In genomic region chr19:44106831-44107660, GRCm38 (mm10) we compare ENCODE assay signal across 7 mouse cellular contexts. TPM values are rescaled to one million over a fixed set of nuclear protein-coding genes. Genes with fewer than 3 reads are reported as not detected.
A peak's percentile ranks its signal among the peaks of the same experiment; 100 is the strongest.
DNase-seq lines count a peak whose midpoint lies in the region; ATAC-seq lines count a peak whose summit lies in the region.

Gene Chuk (minus strand): TSS chr19:44107480.

- peak within 1 kb of the TSS; percentile 90 for H3K9ac ChIP-seq in embryonic facial prominence, embryonic 12.5 days
- H3K9ac ChIP-seq in limb, embryonic 11.5 days (ENCODE audit: low read length), result peak within 1 kb of the TSS; percentile 88
- H3K9ac ChIP-seq in midbrain, embryonic 14.5 days (replicated peaks; ENCODE audit: low read length), result peak within 1 kb of the TSS; percentile 90

- 1% methylated on average over 66 of the region's 67 CpGs for WGBS in embryonic facial prominence, embryonic 12.5 days
- WGBS in limb, embryonic 11.5 days, result 3% methylated on average over 53 of the region's 67 CpGs
- 1% methylated on average over 66 of the region's 67 CpGs for WGBS in midbrain, embryonic 14.5 days

- H3K4me3 ChIP-seq in embryonic facial prominence, embryonic 12.5 days, result peak within 1 kb of the TSS; percentile 91
- H3K4me3 ChIP-seq in limb, embryonic 11.5 days (ENCODE audit: low read depth, low read length), result peak within 1 kb of the TSS; percentile 97
- H3K4me3 ChIP-seq in midbrain, embryonic 14.5 days (replicated peaks; ENCODE audit: low read depth, low read length), result peak within 1 kb of the TSS; percentile 85

- H3K9me3 ChIP-seq in embryonic facial prominence, embryonic 12.5 days, result no peaks in the 10 kb centered on the region
- no peaks in the 10 kb centered on the region for H3K9me3 ChIP-seq in limb, embryonic 11.5 days (ENCODE audit: control insufficient read depth, low read length)
- H3K9me3 ChIP-seq in midbrain, embryonic 14.5 days (ENCODE audit: control insufficient read depth, low read length), result no peaks in the 10 kb centered on the region

- H3K36me3 ChIP-seq in embryonic facial prominence, embryonic 12.5 days, result peaks cover 21% of the 10 kb centered on the region
- peaks cover 2% of the 10 kb centered on the region; the same call in 1 of the 2 replicates for H3K36me3 ChIP-seq in limb, embryonic 11.5 days (ENCODE audit: control insufficient read depth, insufficient read depth, low read length)
- H3K36me3 ChIP-seq in midbrain, embryonic 14.5 days (ENCODE audit: control insufficient read depth, insufficient read depth, low read length), result peaks cover 21% of the 10 kb centered on the region

- peak; percentile 95 for ATAC-seq in embryonic facial prominence, embryonic 12.5 days (ENCODE audit: insufficient number of reproducible peaks, insufficient read depth, low FRiP score, low TSS enrichment)
- ATAC-seq in limb, embryonic 11.5 days (ENCODE audit: insufficient number of reproducible peaks, low FRiP score, low TSS enrichment, low read depth), result peak; percentile 98
- peak; percentile 99 for ATAC-seq in midbrain, embryonic 14.5 days (ENCODE audit: low FRiP score, low TSS enrichment)

- no peaks in the 10 kb centered on the region for H3K27me3 ChIP-seq in embryonic facial prominence, embryonic 12.5 days
- no peaks in the 10 kb centered on the region for H3K27me3 ChIP-seq in limb, embryonic 11.5 days (ENCODE audit: control insufficient read depth, insufficient read depth, low read length)
- no peaks in the 10 kb centered on the region for H3K27me3 ChIP-seq in midbrain, embryonic 14.5 days (ENCODE audit: control insufficient read depth, insufficient read depth, low read length)

- H3K4me1 ChIP-seq in embryonic facial prominence, embryonic 12.5 days, result peaks cover 11% of the 10 kb centered on the region
- H3K4me1 ChIP-seq in limb, embryonic 11.5 days (ENCODE audit: control insufficient read depth, insufficient read depth, low read length), result peaks cover 2% of the 10 kb centered on the region; the same call in 1 of the 2 replicates
- H3K4me1 ChIP-seq in midbrain, embryonic 14.5 days (ENCODE audit: control insufficient read depth, insufficient read depth, low read length), result peaks cover 15% of the 10 kb centered on the region

- DNase-seq in adrenal gland, postnatal 25 days, result peak; percentile 97
- peak; percentile 99 for DNase-seq in heart, adult 11 months
- DNase-seq in kidney, adult 18-20 months, result peak; percentile 96
- DNase-seq in limb, embryonic 11.5 days (ENCODE audit: low spot score), result peak; percentile 98
- DNase-seq in midbrain, embryonic 14.5 days, result peak; percentile 100
- peak; percentile 84 to 91 for DNase-seq in spleen, adult 18-20 months

- peak within 1 kb of the TSS; percentile 18; the same call in 1 of the 2 replicates for H3K27ac ChIP-seq in embryonic facial prominence, embryonic 12.5 days
- no peak within 1 kb of the TSS for H3K27ac ChIP-seq in limb, embryonic 11.5 days (replicated peaks; ENCODE audit: low read depth, low read length)
- peak within 1 kb of the TSS; percentile 83 for H3K27ac ChIP-seq in midbrain, embryonic 14.5 days (replicated peaks; ENCODE audit: low read depth, low read length)

- H3K4me2 ChIP-seq in embryonic facial prominence, embryonic 12.5 days (replicated peaks), result peak within 1 kb of the TSS; percentile 91
- H3K4me2 ChIP-seq in limb, embryonic 11.5 days (ENCODE audit: low read depth, severe bottlenecking), result peak within 1 kb of the TSS; percentile 85
- H3K4me2 ChIP-seq in midbrain, embryonic 14.5 days (ENCODE audit: low read length), result peak within 1 kb of the TSS; percentile 89

RNA-seq across cellular contexts. Expression of gene Chuk, which starts in this region (rescaled TPM):
- 74.6 and 84.0 TPM in 2 replicates for total RNA-seq in adrenal gland, postnatal 25 days (2021)
- polyA plus RNA-seq in embryonic facial prominence, embryonic 12.5 days (2016; fragmentation: Nextera tagmentation; extraction: Ambion mirVana), result 53.5 and 54.2 TPM in 2 replicates
- 44.3 and 47.9 TPM in 2 replicates for polyA plus RNA-seq in limb, embryonic 11.5 days (2014; fragmentation: Nextera tagmentation; extraction: Ambion mirVana)
- 59.2 and 60.1 TPM in 2 replicates for polyA plus RNA-seq in midbrain, embryonic 14.5 days (2014; fragmentation: Nextera tagmentation; extraction: Ambion mirVana)
